Mouse (Mus musculus): ENCODE measurements around the gene D16Ertd472e. TPM values are rescaled to one million over a fixed set of nuclear protein-coding genes. Genes with fewer than 3 reads are reported as not detected.

Gene D16Ertd472e
- 1 to 10 TPM; 6.4 to 7.3 TPM for total RNA-seq (2021)

DNA sequence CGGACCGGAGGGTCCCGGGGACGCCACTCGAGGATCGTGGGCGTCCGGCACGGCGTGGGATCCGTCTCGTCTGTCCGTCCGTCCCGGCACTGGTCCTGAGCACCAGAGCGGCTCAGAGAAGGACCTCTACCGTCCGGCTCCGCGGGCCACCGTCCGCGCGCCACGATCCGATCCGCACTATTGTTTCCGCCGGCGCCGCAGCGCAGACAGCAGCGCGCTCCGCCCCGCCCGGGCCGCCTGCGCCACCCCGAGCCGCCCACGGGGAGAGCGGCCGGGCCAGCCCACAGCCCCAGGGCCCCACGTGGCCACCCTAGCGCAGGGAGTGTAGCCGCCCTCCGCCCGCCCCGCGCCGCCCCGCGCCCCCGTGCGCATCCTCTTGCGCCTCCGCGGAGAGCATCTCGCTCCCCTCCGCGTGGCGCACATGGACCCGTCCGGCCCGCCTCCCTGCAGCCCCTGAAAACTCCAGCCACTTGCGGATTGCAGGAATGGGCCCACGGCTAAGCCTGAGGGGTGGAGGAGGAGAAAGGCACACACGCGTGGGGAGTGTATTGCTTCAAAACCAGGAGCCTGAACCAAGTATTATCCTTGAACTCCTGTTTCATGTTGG lies at the start of gene D16Ertd472e:
Gene D16Ertd472e (minus strand): TSS at position 231 of the 607 bp plus-strand sequence.
- intact Hi-C loops (cut with DNase I): loop anchor here (5.0 kb wide), 1 partner anchor 124 kb away; no protein-coding TSS in a partner anchor
- DNase-seq (ENCODE audit: extremely low spot score in 1 of 2, low spot score in 2 of 2): peak; percentile 67 to 94

DNA sequence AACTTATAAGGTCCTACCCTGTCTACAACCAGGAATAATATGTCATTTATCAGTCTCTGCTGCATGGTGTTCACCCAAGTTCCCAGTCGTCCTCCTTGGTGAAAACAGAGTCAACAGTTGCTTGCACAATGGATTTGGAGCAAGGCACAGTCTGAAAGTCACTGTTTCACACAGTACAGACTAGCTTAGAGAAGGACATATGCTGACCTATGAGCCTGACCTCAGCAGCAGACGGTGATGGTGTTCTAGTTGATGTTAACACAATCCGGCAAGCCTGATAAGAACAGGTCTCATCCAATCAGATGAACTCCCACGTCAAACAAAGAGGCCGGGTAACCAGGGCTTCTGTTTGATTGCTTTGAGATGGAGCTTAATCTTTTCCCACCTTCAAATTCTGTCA lies 46.2 kb upstream of the D16Ertd472e start:
- no peak for DNase-seq (ENCODE audit: extremely low spot score in 1 of 2, low spot score in 2 of 2)
- intact Hi-C loops (cut with DNase I): no loop called here

DNA sequence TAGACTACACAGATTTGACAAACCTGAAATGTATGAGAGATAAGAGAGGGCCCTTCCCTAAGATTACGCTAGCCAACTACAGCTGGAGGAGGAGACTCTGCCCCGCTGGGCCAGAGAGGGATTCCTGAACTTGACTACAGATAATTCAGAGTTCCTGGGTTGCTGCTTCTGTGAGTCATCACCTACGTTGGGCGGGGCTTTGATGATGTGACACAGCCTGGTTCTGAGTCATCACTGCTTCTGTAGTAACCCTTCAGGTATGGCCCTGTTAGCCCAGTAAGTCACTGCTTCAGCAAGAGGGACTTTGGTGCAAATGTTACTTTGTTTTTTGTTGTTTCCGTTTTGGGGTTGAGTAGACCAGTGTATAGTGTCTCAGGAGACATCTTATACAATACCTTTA lies 42.9 kb upstream of the D16Ertd472e start:
- DNase-seq (ENCODE audit: extremely low spot score in 1 of 2, low spot score in 2 of 2): no peak
- intact Hi-C loops (cut with DNase I): no loop called here

DNA sequence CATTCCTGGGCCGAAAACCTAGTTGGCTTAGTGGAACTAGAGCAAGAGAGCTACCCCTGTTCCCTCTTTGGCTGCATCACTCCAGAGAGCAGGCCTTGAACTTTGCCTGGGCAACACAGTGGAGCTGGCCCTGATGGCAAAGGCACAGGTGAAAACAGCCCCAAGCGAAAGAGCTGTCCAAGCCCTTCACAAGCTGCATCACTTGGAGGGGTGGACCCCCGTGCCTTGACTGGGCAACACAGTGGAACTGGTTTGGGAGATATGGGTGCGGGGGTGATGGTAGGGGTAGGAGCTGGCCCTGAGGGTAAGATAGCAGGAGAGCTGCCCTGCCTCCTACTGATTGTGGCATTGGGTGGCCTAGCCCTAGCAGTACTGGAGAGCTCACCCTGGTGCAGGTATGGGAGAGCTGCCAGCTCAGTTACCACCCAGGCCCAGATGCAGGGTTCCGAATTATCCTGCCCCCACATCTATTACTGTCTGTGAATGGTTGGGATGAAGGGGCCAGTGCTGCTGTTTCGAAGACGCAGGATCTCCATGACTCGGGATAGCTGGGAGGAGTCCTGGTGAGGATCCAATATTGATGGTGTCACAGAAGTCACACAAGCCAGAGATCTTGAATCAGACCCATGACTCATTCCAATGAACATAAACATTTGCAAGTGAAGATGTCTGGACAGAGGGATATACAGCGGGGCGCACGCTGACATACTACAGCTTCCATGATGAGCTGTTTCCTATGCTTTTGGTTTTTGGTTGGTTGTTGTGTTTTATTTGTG lies 41.4 kb upstream of the D16Ertd472e start:
- DNase-seq (ENCODE audit: extremely low spot score in 1 of 2, low spot score in 2 of 2): no peak
- intact Hi-C loops (cut with DNase I): no loop called here

DNA sequence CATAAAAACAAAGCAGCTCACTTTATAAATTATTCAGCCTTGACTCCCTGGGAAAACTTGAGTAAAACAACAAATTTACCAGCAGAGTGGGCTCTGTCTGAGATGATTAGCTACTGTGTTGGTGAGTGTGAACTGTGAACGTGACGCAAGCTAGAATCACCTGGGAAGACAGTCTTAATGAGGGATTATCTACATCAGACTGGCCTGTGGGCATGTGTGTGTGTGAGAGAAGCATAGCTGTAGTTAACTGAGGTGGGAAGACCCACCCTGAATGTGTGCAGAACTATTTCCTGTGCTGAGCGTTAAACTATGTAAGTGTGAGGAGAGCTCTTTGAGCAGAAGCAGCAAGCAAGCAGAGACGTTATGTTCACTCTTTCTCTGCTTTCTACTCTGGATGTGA lies 29.7 kb upstream of the D16Ertd472e start:
- no peak for DNase-seq (ENCODE audit: extremely low spot score in 1 of 2, low spot score in 2 of 2)
- intact Hi-C loops (cut with DNase I): no loop called here

DNA sequence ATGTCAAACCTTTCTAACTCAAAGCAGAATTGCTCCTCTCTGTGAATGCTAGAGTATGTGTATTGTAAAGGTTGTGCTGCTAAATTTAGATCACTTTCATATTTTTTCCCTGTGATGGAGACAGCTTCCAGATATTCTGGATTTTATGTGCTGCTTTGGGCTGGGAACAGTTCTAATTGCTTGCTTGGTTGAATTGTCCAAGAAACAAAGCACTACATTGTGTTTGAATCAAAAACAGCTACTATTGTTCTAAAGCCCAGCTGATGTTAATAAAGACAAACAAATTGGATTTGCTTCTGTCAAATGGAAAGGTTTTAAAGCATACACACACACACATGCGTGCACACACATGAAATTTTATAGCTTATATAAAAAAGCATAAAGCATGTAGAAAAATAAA lies 22.4 kb upstream of the D16Ertd472e start:
- intact Hi-C loops (cut with DNase I): no loop called here
- no peak for DNase-seq (ENCODE audit: extremely low spot score in 1 of 2, low spot score in 2 of 2)

DNA sequence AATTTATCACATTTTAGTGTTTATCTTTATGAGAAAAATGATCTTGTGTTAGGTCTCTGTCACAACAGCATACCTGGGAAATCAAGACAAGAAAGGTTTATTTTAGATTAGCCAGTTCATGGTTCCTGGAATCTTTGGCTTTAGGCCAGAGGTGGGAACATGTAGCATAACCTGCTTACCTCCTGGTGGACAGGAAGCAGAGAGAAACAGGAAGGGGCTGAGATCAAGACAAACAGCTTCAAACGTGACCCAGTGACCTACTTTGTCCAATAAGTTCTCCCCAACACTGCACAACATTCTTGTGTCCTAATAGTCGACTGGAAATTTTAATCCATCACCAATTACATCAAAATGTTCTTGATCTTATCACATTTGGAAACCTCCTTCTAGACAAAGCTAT lies 19.9 kb upstream of the D16Ertd472e start:
- intact Hi-C loops (cut with DNase I): no loop called here

DNA sequence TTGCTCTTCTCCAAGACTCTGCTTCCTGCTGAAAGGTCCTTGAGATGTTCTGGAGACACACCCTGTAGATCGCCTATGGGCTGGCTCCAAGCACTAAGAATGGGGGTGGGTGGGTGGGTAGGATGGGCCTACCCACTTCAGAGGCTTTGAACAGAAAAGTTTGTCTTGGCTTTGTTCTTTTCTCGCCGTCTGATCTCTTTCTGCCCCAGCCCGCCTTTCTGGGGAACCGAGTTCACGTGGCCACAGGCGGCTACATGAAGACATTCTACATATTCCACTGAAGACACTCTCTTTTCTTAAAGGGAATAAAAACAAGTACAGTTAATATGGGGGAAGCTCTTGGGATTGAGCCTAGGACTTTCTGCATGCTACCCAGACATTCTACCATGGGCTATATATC lies 19.3 kb upstream of the D16Ertd472e start:
- no peak for DNase-seq (ENCODE audit: extremely low spot score in 1 of 2, low spot score in 2 of 2)
- intact Hi-C loops (cut with DNase I): no loop called here

More for the DNA sequence above, 19.9 kb upstream of the D16Ertd472e start:
- DNase-seq (ENCODE audit: extremely low spot score in 1 of 2, low spot score in 2 of 2): no peak

DNA sequence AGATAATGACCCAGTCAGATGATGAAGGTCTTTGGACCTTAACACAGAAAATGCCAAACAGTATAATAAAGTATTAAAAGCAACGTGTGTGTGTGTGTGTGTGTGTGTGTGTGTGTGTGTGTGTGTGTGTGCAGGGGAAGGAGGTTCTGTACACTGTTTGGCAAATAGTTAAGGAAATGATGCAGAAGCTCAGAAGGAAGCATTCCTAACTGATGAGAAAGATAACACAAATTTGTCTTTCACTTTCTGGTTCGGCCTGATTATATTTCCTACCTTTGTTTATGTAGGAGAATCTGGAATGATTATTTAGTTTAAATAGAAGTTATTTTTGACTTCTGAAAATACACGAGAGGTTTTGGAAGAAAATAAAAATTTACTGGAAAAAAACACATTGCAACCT lies 17.6 kb upstream of the D16Ertd472e start:
- DNase-seq (ENCODE audit: extremely low spot score in 1 of 2, low spot score in 2 of 2): no peak
- intact Hi-C loops (cut with DNase I): no loop called here

DNA sequence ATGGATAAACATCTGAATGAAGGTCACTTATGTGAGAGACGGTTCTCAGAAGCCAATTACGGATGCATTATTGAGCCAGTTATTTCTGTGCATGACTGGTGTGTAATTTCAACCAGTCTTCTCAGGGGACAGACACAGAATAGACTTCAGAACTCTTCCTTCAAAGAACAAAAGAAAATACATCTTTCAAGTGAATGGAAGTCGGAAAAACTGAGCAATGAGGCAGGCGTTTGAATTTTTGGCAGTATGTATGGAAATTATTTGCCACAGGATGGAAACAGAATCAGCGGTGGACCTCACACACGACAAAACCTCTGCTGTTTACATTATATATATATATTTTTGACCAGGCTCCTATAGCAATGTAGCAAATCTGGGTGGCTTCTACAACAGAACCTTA lies 14.6 kb upstream of the D16Ertd472e start:
- intact Hi-C loops (cut with DNase I): no loop called here

DNA sequence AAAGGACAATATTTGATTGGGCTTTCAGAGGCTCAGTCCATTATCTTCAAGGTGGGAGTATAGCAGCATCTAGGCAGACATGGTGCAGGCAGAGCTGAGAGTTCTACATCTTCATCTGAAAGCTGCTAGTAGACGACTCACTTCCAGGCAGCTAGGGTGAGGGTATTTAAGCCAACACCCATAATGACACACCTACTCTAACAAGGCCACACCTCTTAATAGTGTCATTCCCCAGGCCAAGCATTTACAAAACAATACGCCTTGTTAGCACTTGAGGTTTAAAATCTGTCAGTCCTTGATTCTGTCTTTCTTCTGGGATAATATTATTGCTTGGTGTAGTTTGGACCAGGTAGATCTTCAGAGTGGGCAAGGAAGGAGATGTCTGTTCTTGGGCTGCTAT lies 12.3 kb upstream of the D16Ertd472e start:
- DNase-seq (ENCODE audit: extremely low spot score in 1 of 2, low spot score in 2 of 2): no peak
- intact Hi-C loops (cut with DNase I): no loop called here

More for the DNA sequence above, 14.6 kb upstream of the D16Ertd472e start:
- DNase-seq (ENCODE audit: extremely low spot score in 1 of 2, low spot score in 2 of 2): no peak

DNA sequence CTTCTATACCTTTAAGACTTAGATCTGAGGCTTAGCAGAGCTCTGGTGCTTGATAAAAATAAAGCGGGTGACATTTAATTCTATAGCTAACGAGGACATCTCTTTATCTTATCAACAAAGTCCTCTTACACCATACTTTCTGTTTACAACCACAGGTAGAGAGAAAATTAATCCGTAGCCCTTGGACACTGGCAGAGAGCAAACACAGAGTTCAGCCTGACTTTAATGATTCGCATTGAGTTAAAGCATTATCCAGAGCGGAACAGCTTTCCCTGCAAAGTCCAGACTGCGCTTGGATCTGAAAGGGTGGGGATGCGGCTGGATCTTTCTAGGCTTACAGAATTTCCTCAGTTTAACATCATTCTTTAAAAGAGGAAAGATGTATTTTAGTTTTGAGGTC lies 10.1 kb upstream of the D16Ertd472e start:
- intact Hi-C loops (cut with DNase I): no loop called here
- DNase-seq (ENCODE audit: extremely low spot score in 1 of 2, low spot score in 2 of 2): no peak

DNA sequence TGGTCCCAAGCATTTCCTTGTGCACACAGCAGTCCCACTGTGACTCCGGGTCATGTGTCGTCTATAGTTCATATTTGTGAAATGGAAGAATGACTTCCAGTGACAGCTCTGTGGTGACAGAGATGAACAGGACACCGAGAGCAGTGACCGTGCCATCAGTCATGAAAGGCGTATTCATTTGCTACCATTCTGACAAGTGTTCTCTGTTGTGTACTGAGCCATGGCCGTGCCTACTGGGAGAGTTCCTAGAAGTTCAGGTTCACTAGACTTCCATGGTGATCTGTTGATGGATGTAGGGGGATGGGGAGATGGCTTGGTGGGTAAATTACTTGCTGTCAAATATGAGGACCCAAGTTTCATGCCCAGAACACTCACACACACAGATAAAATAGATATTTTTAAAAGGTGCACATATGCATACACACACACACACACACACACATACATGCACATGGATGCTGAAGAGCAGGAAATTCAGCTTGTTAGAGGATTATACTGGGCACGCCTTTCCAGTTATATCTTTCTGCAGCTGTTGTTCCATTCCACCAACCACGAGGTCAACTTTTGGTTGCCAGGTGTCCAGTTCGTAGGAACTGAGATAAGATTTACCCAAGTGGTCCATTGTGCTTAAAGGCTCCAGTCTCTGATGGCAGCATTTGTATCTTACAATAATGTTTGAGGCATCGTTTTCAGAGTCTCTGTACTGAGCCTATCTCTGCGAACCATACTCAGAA lies 9.3 kb upstream of the D16Ertd472e start:
- intact Hi-C loops (cut with DNase I): no loop called here
- DNase-seq (ENCODE audit: extremely low spot score in 1 of 2, low spot score in 2 of 2): no peak

DNA sequence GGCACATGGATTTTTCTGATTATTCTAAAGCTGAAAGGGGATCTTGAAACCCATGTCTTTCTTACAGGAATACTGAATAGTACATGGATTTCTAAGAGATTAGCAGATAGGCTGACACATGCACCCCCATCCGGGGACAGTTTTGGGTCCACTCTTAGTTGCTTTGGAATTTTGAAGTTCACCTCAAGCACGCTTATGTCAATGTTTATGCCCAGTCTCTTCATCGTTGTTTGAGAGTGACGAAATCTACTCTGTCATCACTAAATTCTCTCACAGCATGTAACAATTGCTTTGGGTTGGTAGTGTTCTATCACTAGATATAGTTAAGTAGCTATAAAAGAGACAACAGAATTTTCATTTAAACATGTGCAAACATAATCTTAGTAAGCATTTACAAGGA lies 8.7 kb upstream of the D16Ertd472e start:
- intact Hi-C loops (cut with DNase I): no loop called here
- no peak for DNase-seq (ENCODE audit: extremely low spot score in 1 of 2, low spot score in 2 of 2)

DNA sequence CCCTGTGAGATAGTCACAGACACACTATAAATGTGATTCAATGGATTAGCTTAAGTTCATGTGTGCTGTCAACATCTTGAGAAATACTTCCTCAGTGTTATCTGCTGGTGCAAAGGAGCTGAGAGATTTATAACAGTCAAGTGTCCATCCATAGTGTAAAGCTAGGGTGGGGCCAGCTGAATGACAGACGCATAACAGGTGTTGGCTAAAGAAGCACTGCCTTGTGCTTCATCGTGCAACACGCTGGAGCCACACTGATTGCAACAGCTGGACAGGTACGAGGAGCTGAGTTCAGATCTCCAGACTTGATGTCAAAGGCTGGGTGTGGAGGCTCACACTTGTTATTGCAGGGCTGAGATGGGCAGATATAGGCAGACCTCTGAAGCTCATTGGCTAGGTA lies 7.5 kb upstream of the D16Ertd472e start:
- intact Hi-C loops (cut with DNase I): no loop called here
- no peak for DNase-seq (ENCODE audit: extremely low spot score in 1 of 2, low spot score in 2 of 2)

DNA sequence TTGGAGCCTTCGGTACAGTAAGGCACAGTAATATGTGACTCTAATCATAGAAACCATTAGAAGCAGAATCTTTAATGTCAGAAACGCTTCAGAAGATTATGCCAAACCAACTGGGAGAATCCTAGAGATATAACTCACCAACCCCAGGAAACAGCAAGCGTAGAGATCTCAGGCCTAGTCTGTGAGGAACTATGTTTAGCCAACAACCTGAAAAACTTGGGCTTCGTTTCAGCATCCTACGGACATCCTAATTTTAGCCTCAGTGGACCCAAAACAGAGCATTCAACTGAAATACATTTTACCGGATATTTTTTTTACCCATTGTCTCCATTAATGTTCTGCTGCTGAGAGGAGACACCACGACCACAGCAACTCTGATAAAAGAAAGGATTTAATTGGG lies 3.9 kb upstream of the D16Ertd472e start:
- intact Hi-C loops (cut with DNase I): no loop called here
- DNase-seq (ENCODE audit: extremely low spot score in 1 of 2, low spot score in 2 of 2): no peak

DNA sequence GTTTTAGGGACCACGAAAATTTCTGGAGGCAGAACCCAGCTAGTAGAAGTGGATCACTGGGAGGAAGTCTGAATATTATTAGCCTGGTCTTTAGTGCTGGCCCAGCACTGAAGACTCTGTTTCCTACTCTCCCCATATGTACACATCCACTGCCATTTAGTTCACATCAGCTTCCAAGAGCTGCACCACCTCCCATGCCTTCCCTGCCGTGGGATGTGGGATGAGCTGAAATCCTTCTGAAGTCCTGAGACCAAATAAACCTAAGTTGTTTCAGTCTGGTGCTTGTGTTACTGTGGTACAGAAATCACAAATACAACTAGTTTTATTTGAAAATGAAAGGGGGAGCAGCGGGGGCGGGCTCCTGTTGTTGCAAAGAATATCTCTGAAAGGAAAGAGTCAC lies 2.9 kb upstream of the D16Ertd472e start:
- DNase-seq (ENCODE audit: extremely low spot score in 1 of 2, low spot score in 2 of 2): no peak
- intact Hi-C loops (cut with DNase I): loop anchor here (5.0 kb wide), 1 partner anchor 127 kb away; no protein-coding TSS in a partner anchor

DNA sequence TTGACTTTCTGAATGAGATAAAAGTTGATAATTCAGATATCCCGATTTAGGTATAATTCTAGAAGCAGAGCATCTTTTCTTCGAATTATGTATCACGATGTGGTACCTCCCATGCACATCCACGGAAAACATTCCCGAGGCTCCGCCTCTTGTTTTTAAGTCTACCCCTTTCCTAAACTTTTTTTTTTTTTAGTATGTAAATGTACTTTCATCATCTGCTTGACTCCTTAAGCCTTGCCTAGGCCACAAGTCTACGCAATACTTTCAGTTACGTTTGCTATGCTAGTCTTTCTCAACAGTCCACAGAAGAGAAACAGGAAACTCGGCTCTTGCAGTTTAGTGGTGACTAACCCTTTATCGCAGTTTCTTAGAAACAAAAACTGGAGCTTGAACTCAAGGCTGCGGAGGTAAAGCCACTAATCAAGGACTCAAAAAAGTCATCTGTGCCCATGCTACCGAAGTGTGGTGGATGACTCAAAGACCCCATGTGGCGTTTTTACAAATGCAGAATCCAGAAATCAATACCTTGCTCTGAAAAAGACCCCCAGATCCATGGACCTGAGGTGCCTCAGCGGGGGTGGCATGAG lies 670 bp upstream of the D16Ertd472e start:
- DNase-seq (ENCODE audit: extremely low spot score in 1 of 2, low spot score in 2 of 2): no peak
- intact Hi-C loops (cut with DNase I): loop anchor here (5.0 kb wide), 1 partner anchor 125 kb away; no protein-coding TSS in a partner anchor

DNA sequence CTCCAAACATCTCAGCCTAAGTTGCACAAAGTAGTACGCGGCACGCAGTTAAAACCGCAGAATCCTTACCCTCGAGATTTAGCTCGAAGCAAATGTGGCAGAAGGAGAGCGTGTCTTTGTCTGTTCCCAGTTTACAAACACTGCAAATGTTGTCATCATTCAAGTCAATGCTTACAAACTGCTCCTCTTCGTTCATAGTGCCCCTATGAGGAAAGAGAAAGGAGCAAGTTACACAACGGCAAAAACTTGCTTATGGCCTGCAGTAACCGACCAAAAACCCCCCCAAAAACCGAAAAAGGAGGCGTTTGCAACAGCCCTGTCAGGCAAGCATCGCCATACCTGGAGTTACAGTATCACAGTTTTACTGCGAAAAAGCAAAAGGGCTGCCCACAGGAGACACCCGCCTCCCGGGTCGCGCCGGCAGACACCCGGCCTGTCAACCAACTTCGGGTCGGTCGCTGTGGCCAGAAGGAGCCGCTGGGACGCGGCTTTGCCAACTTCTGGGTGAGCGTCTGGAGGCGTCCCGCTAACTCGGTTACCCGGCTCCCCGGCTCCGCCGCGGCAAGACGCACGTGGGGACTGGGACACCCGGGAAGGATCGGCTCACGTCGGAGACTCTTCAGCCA lies 543 bp downstream of the D16Ertd472e start:
- DNase-seq (ENCODE audit: extremely low spot score in 1 of 2, low spot score in 2 of 2): peak in 1 of 2 experiments; percentile 78
- intact Hi-C loops (cut with DNase I): loop anchor here (5.0 kb wide), 1 partner anchor 124 kb away; no protein-coding TSS in a partner anchor
